Mouse (Mus musculus) ZHBTc4 (cell line): Measurements from ENCODE around the gene Zfp36.

Experiments
- DNase-seq: peaks from one replicate; pipeline ENCODE4 v3.0.0-alpha.2; 2011; ENCODE audit warnings: low read depth, low spot score

The Zfp36 gene

GRCm38 (mm10) chr7:28384162-28384561 is 4.1 kb upstream of the Zfp36 start:
- DNase-seq = no peak

GRCm38 (mm10) chr7:28383606-28384005 is 3.6 kb upstream of the Zfp36 start:
- no peak for DNase-seq

- DNase-seq = no peak
Measured at GRCm38 (mm10) chr7:28382981-28383396, 2.9 kb upstream of the Zfp36 start.

- DNase-seq = no peak
Measured at GRCm38 (mm10) chr7:28382347-28382951, 2.4 kb upstream of the Zfp36 start.

- peak; percentile 69 for DNase-seq
Measured at GRCm38 (mm10) chr7:28381938-28382337, 1.9 kb upstream of the Zfp36 start.

- peak; percentile 85 for DNase-seq
Measured at GRCm38 (mm10) chr7:28381017-28381790, 1.2 kb upstream of the Zfp36 start.

- DNase-seq = peak; percentile 97
Measured at GRCm38 (mm10) chr7:28378769-28379651, 1.0 kb downstream of the Zfp36 start.

- DNase-seq = no peak
Measured at GRCm38 (mm10) chr7:28378066-28378690, 1.9 kb downstream of the Zfp36 start.

- DNase-seq = no peak
Measured at GRCm38 (mm10) chr7:28377190-28378065, 2.6 kb downstream of the Zfp36 start.

- peak; percentile 56 for DNase-seq
Measured at GRCm38 (mm10) chr7:28376011-28376771, 3.9 kb downstream of the Zfp36 start.

GRCm38 (mm10) chr7:28375176-28375921 is 4.7 kb downstream of the Zfp36 start:
- DNase-seq = peak; percentile 93

GRCm38 (mm10) chr7:28374647-28375046 is 5.4 kb downstream of the Zfp36 start:
- DNase-seq = no peak

- no peak for DNase-seq
Measured at GRCm38 (mm10) chr7:28373891-28374495, 6.1 kb downstream of the Zfp36 start.

GRCm38 (mm10) chr7:28373131-28373581 is 6.9 kb downstream of the Zfp36 start:
- peak; percentile 90 for DNase-seq

- peak; percentile 100 for DNase-seq
Measured at GRCm38 (mm10) chr7:28372251-28373108, 7.6 kb downstream of the Zfp36 start, which contains the start of gene Plekhg2. Gene Plekhg2, minus strand, starts transcription at chr7:28372599.

- DNase-seq = peak; percentile 21
Measured at GRCm38 (mm10) chr7:28371514-28371989, 8.5 kb downstream of the Zfp36 start.

- no peak for DNase-seq
Measured at GRCm38 (mm10) chr7:28370977-28371513, 9.0 kb downstream of the Zfp36 start.
